In the genomic region with DNA sequence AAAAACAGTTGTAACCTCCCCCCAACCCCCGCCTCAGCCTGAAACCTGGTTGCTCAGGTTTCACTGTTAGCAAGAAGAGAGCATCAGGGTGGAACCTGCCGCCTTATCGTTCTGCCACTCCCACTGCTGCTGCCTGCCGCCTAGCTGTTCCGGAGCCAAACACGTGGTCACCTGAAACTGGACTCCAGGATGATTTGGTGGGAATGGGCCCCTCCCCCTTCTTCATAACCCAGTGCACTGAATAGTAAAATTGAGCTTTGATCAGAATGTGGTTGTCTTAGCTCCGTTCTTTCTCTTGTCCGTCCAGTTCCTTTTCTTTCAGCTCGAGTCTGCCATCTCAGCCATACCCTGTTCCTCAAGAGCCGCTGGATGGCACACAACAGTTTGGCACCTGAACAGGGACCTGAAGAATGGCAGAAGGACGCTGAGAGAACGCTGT, we compare ENCODE assay signal across 13 mouse cellular contexts. TPM values are rescaled to one million over a fixed set of nuclear protein-coding genes. Genes with fewer than 3 reads are reported as not detected.
A peak's percentile ranks its signal among the peaks of the same experiment; 100 is the strongest.
DNase-seq lines count a peak whose midpoint lies in the region; ATAC-seq and TF ChIP-seq lines count a peak whose summit lies in the region.
"Not testable (repeated sequence)": the region's sequence is repeated elsewhere in the genome, so short reads cannot be mapped to it uniquely, and the experiment has no call there.
"Had no signal": no experiment of that assay in that cellular context is flagged by ENCODE, and none has a peak within 500 bp of the region (broad histone marks: within the 10 kb centered on the region; RNA-seq: fewer than 3 reads in every experiment).

No protein-coding gene starts in this region.

- H3K9me3 ChIP-seq in embryonic facial prominence, embryonic 10.5 days; heart, embryonic 14.5 days (ENCODE audit: control insufficient read depth, low read length); kidney, postnatal 0 days (replicated peaks; ENCODE audit: low read length); limb, embryonic 12.5 days; liver, embryonic 14.5 days (ENCODE audit: control insufficient read depth, low read length); lung, postnatal 0 days (ENCODE audit: low read length); stomach, postnatal 0 days (ENCODE audit: control insufficient read depth, low read length): not testable (repeated sequence)

- not testable (repeated sequence) for ATAC-seq in heart, embryonic 14.5 days (ENCODE audit: insufficient number of reproducible peaks, insufficient read depth, low FRiP score, low read depth); limb, embryonic 12.5 days (ENCODE audit: insufficient number of reproducible peaks, insufficient read depth, low FRiP score, low TSS enrichment, low read depth); liver, embryonic 14.5 days (ENCODE audit: insufficient read depth); lung, postnatal 0 days; stomach, postnatal 0 days (ENCODE audit: low FRiP score, low TSS enrichment)
- peak; percentile 72 for ATAC-seq in kidney, postnatal 0 days (replicated peaks; ENCODE audit: low FRiP score, low read depth)

- DNase-seq in embryonic facial prominence, embryonic 10.5 days (ENCODE audit: low spot score) = peak; percentile 41
- DNase-seq in kidney, adult 11 months = peak; percentile 29
- DNase-seq in kidney, postnatal 0 days (ENCODE audit: low spot score) = peak; percentile 60
- DNase-seq in liver, embryonic 14.5 days (ENCODE audit: low read depth in 3 of 3, low spot score in 3 of 3) = not testable (repeated sequence)
- DNase-seq in lung, postnatal 0 days (ENCODE audit: low spot score) = peak; percentile 14
- DNase-seq in stomach, postnatal 0 days (ENCODE audit: low spot score) = peak; percentile 55

- not testable (repeated sequence) for H3K9ac ChIP-seq in heart, embryonic 14.5 days (ENCODE audit: low read length); kidney, postnatal 0 days (ENCODE audit: low read depth, low read length); limb, embryonic 12.5 days (replicated peaks); liver, embryonic 14.5 days (replicated peaks); lung, postnatal 0 days (replicated peaks; ENCODE audit: low read depth); stomach, postnatal 0 days (ENCODE audit: low read length)

- not testable (repeated sequence) for H3K27me3 ChIP-seq in embryonic facial prominence, embryonic 10.5 days (replicated peaks; ENCODE audit: low read depth, poor library complexity, severe bottlenecking); heart, embryonic 14.5 days (ENCODE audit: control insufficient read depth, insufficient read depth, low read length); kidney, postnatal 0 days (ENCODE audit: insufficient read depth, low read length); limb, embryonic 12.5 days; liver, embryonic 14.5 days (ENCODE audit: control insufficient read depth, insufficient read depth, low read length); lung, postnatal 0 days (replicated peaks; ENCODE audit: insufficient read depth, low read length); stomach, postnatal 0 days (ENCODE audit: control insufficient read depth, insufficient read depth, low read length)

- H3K4me1 ChIP-seq in embryonic facial prominence, embryonic 10.5 days; heart, embryonic 14.5 days (ENCODE audit: control insufficient read depth in 2 of 2, insufficient read depth in 2 of 2, low read length in 2 of 2); kidney, postnatal 0 days (replicated peaks; ENCODE audit: insufficient read depth, low read length); limb, embryonic 12.5 days (replicated peaks); liver, embryonic 14.5 days (replicated peaks; ENCODE audit: control insufficient read depth in 2 of 2, insufficient read depth in 2 of 2, low read length in 1 of 2); lung, postnatal 0 days (ENCODE audit: insufficient read depth, low read depth, low read length); stomach, postnatal 0 days (replicated peaks; ENCODE audit: control insufficient read depth, insufficient read depth): not testable (repeated sequence)

- TF ChIP-seq CTCF in kidney, postnatal 0 days (IDR thresholded peaks at IDR 0.05; ENCODE audit: low read depth); liver, embryonic 14.5 days (IDR thresholded peaks at IDR 0.05; ENCODE audit: low read depth); lung, postnatal 0 days (IDR thresholded peaks at IDR 0.05): not testable (repeated sequence)
- 0 out of 2 replicates have a peak, but pooled peaks have one; percentile 9 for TF ChIP-seq CTCF in stomach, postnatal 0 days (IDR thresholded peaks at IDR 0.05; ENCODE audit: low read depth)

- not testable (repeated sequence) for H3K27ac ChIP-seq in embryonic facial prominence, embryonic 10.5 days (replicated peaks); heart, embryonic 14.5 days (replicated peaks in 1 of 2; ENCODE audit: control insufficient read depth in 1 of 2, insufficient read depth in 1 of 2, low read depth in 2 of 2, low read length in 2 of 2); limb, embryonic 12.5 days; liver, embryonic 14.5 days; lung, postnatal 0 days (ENCODE audit: low read length); stomach, postnatal 0 days (replicated peaks)
- peak overlapping the region; percentile 64; the same call in 1 of the 2 replicates for H3K27ac ChIP-seq in kidney, postnatal 0 days

- peak overlapping the region; percentile 31; the same call in 1 of the 2 replicates for H3K4me3 ChIP-seq in embryonic facial prominence, embryonic 10.5 days
- H3K4me3 ChIP-seq in heart, embryonic 14.5 days (ENCODE audit: control insufficient read depth in 1 of 2, insufficient read depth in 1 of 2, low read depth in 1 of 2, low read length in 2 of 2); limb, embryonic 12.5 days (replicated peaks); stomach, postnatal 0 days (ENCODE audit: low read depth, low read length): not testable (repeated sequence)
- peak overlapping the region; percentile 26; the same call in 1 of the 2 replicates for H3K4me3 ChIP-seq in kidney, postnatal 0 days (replicated peaks; ENCODE audit: low read depth, low read length)
- H3K4me3 ChIP-seq in liver, embryonic 14.5 days (ENCODE audit: insufficient read depth in 1 of 2, low read depth in 2 of 2, low read length in 2 of 2) = peak overlapping the region; percentile 8 to 14; a peak in 1 of 4 replicates
- peak overlapping the region; percentile 3; the same call in 1 of the 2 replicates for H3K4me3 ChIP-seq in lung, postnatal 0 days (ENCODE audit: low read depth, low read length)

- not testable (repeated sequence) for H3K36me3 ChIP-seq in embryonic facial prominence, embryonic 10.5 days (replicated peaks); heart, embryonic 14.5 days (ENCODE audit: control insufficient read depth, insufficient read depth, low read length); kidney, postnatal 0 days (ENCODE audit: insufficient read depth, low read length); limb, embryonic 12.5 days; liver, embryonic 14.5 days (replicated peaks; ENCODE audit: control insufficient read depth, insufficient read depth, low read depth); lung, postnatal 0 days (ENCODE audit: insufficient read depth, low read length); stomach, postnatal 0 days (ENCODE audit: control insufficient read depth, insufficient read depth, low read length)

- TF ChIP-seq EP300 in liver, embryonic 14.5 days (IDR thresholded peaks at IDR 0.05; ENCODE audit: low read depth); lung, postnatal 0 days (IDR thresholded peaks at IDR 0.05); stomach, postnatal 0 days (optimal IDR thresholded peaks at IDR 0.05): not testable (repeated sequence)

- peak overlapping the region; percentile 27; the same call in 1 of the 2 replicates for H3K4me2 ChIP-seq in heart, embryonic 14.5 days (ENCODE audit: low read length)
- H3K4me2 ChIP-seq in kidney, postnatal 0 days (ENCODE audit: low read length) = peak overlapping the region; percentile 50
- H3K4me2 ChIP-seq in limb, embryonic 12.5 days = peak overlapping the region; percentile 36
- H3K4me2 ChIP-seq in liver, embryonic 14.5 days (ENCODE audit: low read depth) = peak overlapping the region; percentile 20
- H3K4me2 ChIP-seq in lung, postnatal 0 days (replicated peaks; ENCODE audit: low read depth, low read length) = peak overlapping the region; percentile 34; the same call in 1 of the 2 replicates
- H3K4me2 ChIP-seq in stomach, postnatal 0 days (replicated peaks; ENCODE audit: low read depth) = peak overlapping the region; percentile 29; the same call in 1 of the 2 replicates

- WGBS in embryonic facial prominence, embryonic 10.5 days = 37% methylated on average over 12 of the region's 12 CpGs
- 27% methylated on average over 12 of the region's 12 CpGs for WGBS in heart, embryonic 14.5 days
- 18% methylated on average over 12 of the region's 12 CpGs for WGBS in kidney, postnatal 0 days
- WGBS in limb, embryonic 12.5 days = 35% methylated on average over 12 of the region's 12 CpGs
- WGBS in liver, embryonic 14.5 days (ENCODE audit: insufficient replicate concordance) = 31% methylated on average over 12 of the region's 12 CpGs
- 23% methylated on average over 12 of the region's 12 CpGs for WGBS in lung, postnatal 0 days
- 28% methylated on average over 12 of the region's 12 CpGs for WGBS in stomach, postnatal 0 days

RNA-seq across cellular contexts. Expression of gene Slc7a15, which starts 26.9 kb away (rescaled TPM):
- polyA plus RNA-seq in embryonic facial prominence, embryonic 10.5 days (2016; fragmentation: Nextera tagmentation; extraction: Ambion mirVana) = not detected in 2 replicates
- not detected in 2 replicates for polyA plus RNA-seq in heart, embryonic 14.5 days (2014; fragmentation: Nextera tagmentation; extraction: Ambion mirVana)
- 0.05 TPM in 1 of 2 replicates, not detected in the other for polyA plus RNA-seq in kidney, postnatal 0 days (2015; fragmentation: Nextera tagmentation; extraction: Ambion mirVana)
- polyA plus RNA-seq in limb, embryonic 12.5 days (2016; fragmentation: Nextera tagmentation; extraction: Ambion mirVana) = not detected in 2 replicates
- 0.06 TPM in 2 replicates for polyA plus RNA-seq in liver, embryonic 14.5 days (2012; rRNA removed)
- polyA plus RNA-seq in liver, embryonic 14.5 days (2014; fragmentation: Nextera tagmentation; extraction: Ambion mirVana) = 0.11 and 0.16 TPM in 2 replicates
- polyA plus RNA-seq in lung, postnatal 0 days (2015; fragmentation: Nextera tagmentation; extraction: Ambion mirVana) = not detected in 2 replicates
- polyA plus RNA-seq in stomach, postnatal 0 days (2015; fragmentation: Nextera tagmentation; extraction: Ambion mirVana) = not detected in 2 replicates
- polyA plus RNA-seq: C2C12; embryonic facial prominence, embryonic 11.5 days; forebrain, embryonic 10.5 days; hindbrain, embryonic 13.5 days; midbrain, postnatal 0 days had no signal
